Mouse (Mus musculus): ENCODE measurements at regions not wholly inside any gene's neighbourhood (a gene's known extent, or its start where the extent isn't known, plus 50 kb on each side); places are given as distances from the start of the nearest gene placed in this dataset.

- TF ChIP-seq CTCF (IDR thresholded peaks at IDR 0.05; ENCODE audit: low read depth, low read length), result no peak
- TF ChIP-seq EP300 (IDR thresholded peaks at IDR 0.05; ENCODE audit: insufficient read depth, low read depth, low read length), result no peak
- no peak for TF ChIP-seq POLR2A (IDR thresholded peaks at IDR 0.05; ENCODE audit: insufficient read depth, low read length)
- Histone ChIP-seq H3K27ac (ENCODE audit: insufficient read depth, low read length) (no peak overlapping the region), H3K9me3 (replicated peaks; ENCODE audit: control insufficient read depth, insufficient read depth, low read length, poor library complexity, severe bottlenecking) (no peaks in the 10 kb centered on the region), H3K27me3 (ENCODE audit: control insufficient read depth, insufficient read depth, low read length, poor library complexity, severe bottlenecking) (no peaks in the 10 kb centered on the region; the same call in 1 of the 2 replicates), H3K9ac (ENCODE audit: low read depth, poor library complexity, severe bottlenecking) (no peak overlapping the region), H3K4me1 (ENCODE audit: control insufficient read depth, insufficient read depth, low read length) (peaks cover 2% of the 10 kb centered on the region), H3K36me3 (ENCODE audit: control insufficient read depth, insufficient read depth, low read length, poor library complexity, severe bottlenecking) (no peaks in the 10 kb centered on the region), H3K4me3 (ENCODE audit: low read depth, low read length) (no peak overlapping the region)
These were observed 116.2 kb downstream of the Fam204a start for GRCm38 (mm10) chr19:60110278-60110677.

GRCm38 (mm10) chr19:60109488-60109887, 117.0 kb downstream of the Fam204a start:
- Histone ChIP-seq H3K27me3 (ENCODE audit: control insufficient read depth, insufficient read depth, low read length, poor library complexity, severe bottlenecking) (no peaks in the 10 kb centered on the region; the same call in 1 of the 2 replicates), H3K4me3 (ENCODE audit: low read depth, low read length) (no peak overlapping the region), H3K9ac (ENCODE audit: low read depth, poor library complexity, severe bottlenecking) (no peak overlapping the region), H3K4me1 (ENCODE audit: control insufficient read depth, insufficient read depth, low read length) (peaks cover 2% of the 10 kb centered on the region), H3K27ac (ENCODE audit: insufficient read depth, low read length) (no peak overlapping the region), H3K36me3 (ENCODE audit: control insufficient read depth, insufficient read depth, low read length, poor library complexity, severe bottlenecking) (no peaks in the 10 kb centered on the region), H3K9me3 (replicated peaks; ENCODE audit: control insufficient read depth, insufficient read depth, low read length, poor library complexity, severe bottlenecking) (no peaks in the 10 kb centered on the region)
- TF ChIP-seq EP300 (IDR thresholded peaks at IDR 0.05; ENCODE audit: insufficient read depth, low read depth, low read length) (no peak), POLR2A (IDR thresholded peaks at IDR 0.05; ENCODE audit: insufficient read depth, low read length) (no peak), CTCF (IDR thresholded peaks at IDR 0.05; ENCODE audit: low read depth, low read length) (no peak)

- H3K9me3 ChIP-seq (replicated peaks; ENCODE audit: control insufficient read depth, insufficient read depth, low read length, poor library complexity, severe bottlenecking), result no peaks in the 10 kb centered on the region
- TF ChIP-seq POLR2A (IDR thresholded peaks at IDR 0.05; ENCODE audit: insufficient read depth, low read length), result no peak
- TF ChIP-seq EP300 (IDR thresholded peaks at IDR 0.05; ENCODE audit: insufficient read depth, low read depth, low read length), result no peak
- no peak for TF ChIP-seq CTCF (IDR thresholded peaks at IDR 0.05; ENCODE audit: low read depth, low read length)
These were observed 128.6 kb downstream of the Fam204a start for GRCm38 (mm10) chr19:60097915-60098314.

GRCm38 (mm10) chr19:60074986-60075385, 131.5 kb upstream of the Rab11fip2 start:
- Histone ChIP-seq H3K4me3 (ENCODE audit: low read depth, low read length) (no peak overlapping the region), H3K9me3 (replicated peaks; ENCODE audit: control insufficient read depth, insufficient read depth, low read length, poor library complexity, severe bottlenecking) (no peaks in the 10 kb centered on the region), H3K4me1 (ENCODE audit: control insufficient read depth, insufficient read depth, low read length) (no peaks in the 10 kb centered on the region), H3K36me3 (ENCODE audit: control insufficient read depth, insufficient read depth, low read length, poor library complexity, severe bottlenecking) (no peaks in the 10 kb centered on the region), H3K27me3 (ENCODE audit: control insufficient read depth, insufficient read depth, low read length, poor library complexity, severe bottlenecking) (no peaks in the 10 kb centered on the region), H3K9ac (ENCODE audit: low read depth, poor library complexity, severe bottlenecking) (no peak overlapping the region), H3K27ac (ENCODE audit: insufficient read depth, low read length) (no peak overlapping the region)
- TF ChIP-seq CTCF (IDR thresholded peaks at IDR 0.05; ENCODE audit: low read depth, low read length), result no peak
- no peak for TF ChIP-seq POLR2A (IDR thresholded peaks at IDR 0.05; ENCODE audit: insufficient read depth, low read length)
- TF ChIP-seq EP300 (IDR thresholded peaks at IDR 0.05; ENCODE audit: insufficient read depth, low read depth, low read length), result no peak

More at GRCm38 (mm10) chr19:60097915-60098314, 128.6 kb downstream of the Fam204a start:
- no peak overlapping the region for H3K27ac ChIP-seq (ENCODE audit: insufficient read depth, low read length)
- H3K4me1 ChIP-seq (ENCODE audit: control insufficient read depth, insufficient read depth, low read length), result no peaks in the 10 kb centered on the region
- H3K27me3 ChIP-seq (ENCODE audit: control insufficient read depth, insufficient read depth, low read length, poor library complexity, severe bottlenecking), result no peaks in the 10 kb centered on the region; the same call in 1 of the 2 replicates
- no peak overlapping the region for H3K4me3 ChIP-seq (ENCODE audit: low read depth, low read length)
- no peaks in the 10 kb centered on the region for H3K36me3 ChIP-seq (ENCODE audit: control insufficient read depth, insufficient read depth, low read length, poor library complexity, severe bottlenecking)
- H3K9ac ChIP-seq (ENCODE audit: low read depth, poor library complexity, severe bottlenecking), result no peak overlapping the region

DNA sequence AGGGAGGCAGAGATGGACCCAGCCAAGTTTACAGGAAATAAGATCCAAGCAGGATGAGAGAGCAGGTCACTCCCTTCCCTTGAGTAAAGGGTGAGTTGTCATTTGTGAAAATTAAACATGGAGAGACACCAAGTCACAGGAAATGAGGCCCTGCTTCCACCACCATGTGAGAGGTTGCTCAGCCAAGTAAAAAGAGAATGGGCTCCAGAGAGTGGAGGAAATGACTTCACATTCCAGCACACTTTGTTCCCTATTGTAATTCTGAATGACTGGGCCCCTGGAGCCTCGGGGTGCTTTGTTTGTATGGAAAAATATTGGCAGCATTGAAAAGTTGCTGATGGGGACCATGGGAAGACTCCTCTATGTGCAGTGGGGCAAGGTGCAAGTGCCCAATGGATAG, 129.9 kb upstream of the Rab11fip2 start:
- Histone ChIP-seq H3K4me1 (ENCODE audit: control insufficient read depth, insufficient read depth, low read length) (no peaks in the 10 kb centered on the region), H3K9me3 (replicated peaks; ENCODE audit: control insufficient read depth, insufficient read depth, low read length, poor library complexity, severe bottlenecking) (no peaks in the 10 kb centered on the region), H3K36me3 (ENCODE audit: control insufficient read depth, insufficient read depth, low read length, poor library complexity, severe bottlenecking) (no peaks in the 10 kb centered on the region), H3K27ac (ENCODE audit: insufficient read depth, low read length) (peak overlapping the region; percentile 61; the same call in 1 of the 2 replicates), H3K27me3 (ENCODE audit: control insufficient read depth, insufficient read depth, low read length, poor library complexity, severe bottlenecking) (no peaks in the 10 kb centered on the region), H3K9ac (ENCODE audit: low read depth, poor library complexity, severe bottlenecking) (no peak overlapping the region), H3K4me3 (ENCODE audit: low read depth, low read length) (no peak overlapping the region)
- TF ChIP-seq EP300 (IDR thresholded peaks at IDR 0.05; ENCODE audit: insufficient read depth, low read depth, low read length) (no peak), CTCF (IDR thresholded peaks at IDR 0.05; ENCODE audit: low read depth, low read length) (no peak), POLR2A (IDR thresholded peaks at IDR 0.05; ENCODE audit: insufficient read depth, low read length) (no peak)

DNA sequence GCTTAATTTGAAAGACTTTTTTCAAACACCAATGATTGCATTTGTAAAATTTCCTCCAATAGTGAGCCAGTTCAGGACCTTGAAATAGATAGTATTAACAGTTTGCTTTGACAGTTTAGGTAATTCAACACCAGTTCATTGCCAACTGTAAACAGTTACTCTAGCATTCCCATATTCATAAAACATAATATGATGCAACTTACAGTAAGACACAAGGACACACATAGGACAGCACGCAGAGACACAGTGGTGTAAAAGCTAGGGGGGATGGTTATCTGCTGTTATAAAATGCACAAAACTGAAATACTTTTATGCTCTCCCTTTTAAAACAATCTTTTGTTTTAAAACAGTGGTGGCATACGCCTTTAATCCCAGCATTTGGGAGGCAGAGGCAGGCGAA, 122.7 kb upstream of the Rab11fip2 start:
- H3K36me3 ChIP-seq (ENCODE audit: control insufficient read depth, insufficient read depth, low read length, poor library complexity, severe bottlenecking), result no peaks in the 10 kb centered on the region

More for the DNA sequence above, 122.7 kb upstream of the Rab11fip2 start:
- no peak overlapping the region for H3K9ac ChIP-seq (ENCODE audit: low read depth, poor library complexity, severe bottlenecking)
- H3K27ac ChIP-seq (ENCODE audit: insufficient read depth, low read length), result no peak overlapping the region
- no peaks in the 10 kb centered on the region for H3K27me3 ChIP-seq (ENCODE audit: control insufficient read depth, insufficient read depth, low read length, poor library complexity, severe bottlenecking)
- TF ChIP-seq POLR2A (IDR thresholded peaks at IDR 0.05; ENCODE audit: insufficient read depth, low read length) (no peak), EP300 (IDR thresholded peaks at IDR 0.05; ENCODE audit: insufficient read depth, low read depth, low read length) (no peak), CTCF (IDR thresholded peaks at IDR 0.05; ENCODE audit: low read depth, low read length) (no peak)
- no peak overlapping the region for H3K4me3 ChIP-seq (ENCODE audit: low read depth, low read length)
- no peaks in the 10 kb centered on the region for H3K9me3 ChIP-seq (replicated peaks; ENCODE audit: control insufficient read depth, insufficient read depth, low read length, poor library complexity, severe bottlenecking)
- H3K4me1 ChIP-seq (ENCODE audit: control insufficient read depth, insufficient read depth, low read length), result no peaks in the 10 kb centered on the region
